Mouse (Mus musculus) urinary bladder, postnatal 10 days (tissue): ENCODE results near the gene C1ql1.

Source experiments
- DNase-seq: peaks from one replicate; pipeline ENCODE4 v3.0.0; 2022; ENCODE audit warnings: low spot score

Gene C1ql1

GRCm38 (mm10) chr11:102901199-102901598 lies 45.3 kb downstream of the C1ql1 start:
- no peak for DNase-seq

- DNase-seq = peak; percentile 44
These were observed 45.7 kb downstream of the C1ql1 start, which contains the start of gene Gfap for GRCm38 (mm10) chr11:102900763-102901162. Gfap (minus strand) TSS chr11:102900912.

- no peak for DNase-seq
These were observed 48.1 kb downstream of the C1ql1 start for GRCm38 (mm10) chr11:102898408-102898807.

GRCm38 (mm10) chr11:102896641-102897040 lies 49.8 kb downstream of the C1ql1 start:
- DNase-seq = no peak

GRCm38 (mm10) chr11:102895779-102896178 lies 50.7 kb downstream of the C1ql1 start:
- no peak for DNase-seq

- no peak for DNase-seq
These were observed 51.8 kb downstream of the C1ql1 start for GRCm38 (mm10) chr11:102894716-102895115.

GRCm38 (mm10) chr11:102893015-102893651 lies 53.4 kb downstream of the C1ql1 start:
- no peak for DNase-seq

- DNase-seq = no peak
These were observed 56.4 kb downstream of the C1ql1 start for GRCm38 (mm10) chr11:102890096-102890495.
